Mouse (Mus musculus): ENCODE measurements at regions not wholly inside any gene's neighbourhood (a gene's known extent, or its start where the extent isn't known, plus 50 kb on each side); places are given as distances from the start of the nearest gene placed in this dataset.

DNA sequence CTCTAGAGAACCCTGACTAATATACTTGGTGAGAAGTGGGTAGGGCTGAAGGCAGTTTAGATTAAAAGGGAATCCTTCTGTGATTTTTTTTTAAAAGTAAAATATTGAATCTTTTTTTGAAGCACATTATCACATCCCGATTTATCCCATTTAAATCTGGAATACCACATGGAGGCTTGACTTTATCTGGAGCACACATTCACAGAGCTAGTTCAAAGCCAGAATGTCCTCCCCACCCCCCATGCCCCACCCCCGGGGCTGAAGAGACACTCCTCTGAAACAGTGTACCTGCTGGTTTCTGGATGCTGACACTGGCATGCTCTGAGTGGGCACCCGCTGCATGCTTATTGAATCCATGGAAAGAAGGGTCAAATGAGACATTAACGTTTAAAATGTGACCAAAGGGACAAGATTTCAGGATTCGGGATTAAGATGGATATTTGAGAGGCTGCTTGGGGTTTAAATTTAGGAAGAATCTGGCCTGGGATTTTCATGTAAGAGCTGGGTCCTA is 382.0 kb upstream of the Slc30a5 start:
- Histone ChIP-seq H3K27me3 (replicated peaks; ENCODE audit: control insufficient read depth, insufficient read depth, low read length) (no peaks in the 10 kb centered on the region), H3K36me3 (ENCODE audit: control insufficient read depth, insufficient read depth, low read length) (no peaks in the 10 kb centered on the region), H3K4me3 (ENCODE audit: insufficient read depth, low read depth, low read length) (no peak overlapping the region), H3K4me1 (ENCODE audit: control insufficient read depth, insufficient read depth, low read length) (peaks cover 12% of the 10 kb centered on the region), H3K27ac (ENCODE audit: insufficient read depth, low read depth, low read length) (peak overlapping the region; percentile 68)
- DNase-seq, result no peak
- WGBS, result 65% methylated on average over 5 of the region's 5 CpGs
- no peak for TF ChIP-seq POLR2A (IDR thresholded peaks at IDR 0.05; ENCODE audit: low read depth, low read length)
- TF ChIP-seq CTCF (conservative IDR thresholded peaks at IDR 0.05; ENCODE audit: insufficient read depth, insufficient read length, low read depth, low read length), result no peak

DNA sequence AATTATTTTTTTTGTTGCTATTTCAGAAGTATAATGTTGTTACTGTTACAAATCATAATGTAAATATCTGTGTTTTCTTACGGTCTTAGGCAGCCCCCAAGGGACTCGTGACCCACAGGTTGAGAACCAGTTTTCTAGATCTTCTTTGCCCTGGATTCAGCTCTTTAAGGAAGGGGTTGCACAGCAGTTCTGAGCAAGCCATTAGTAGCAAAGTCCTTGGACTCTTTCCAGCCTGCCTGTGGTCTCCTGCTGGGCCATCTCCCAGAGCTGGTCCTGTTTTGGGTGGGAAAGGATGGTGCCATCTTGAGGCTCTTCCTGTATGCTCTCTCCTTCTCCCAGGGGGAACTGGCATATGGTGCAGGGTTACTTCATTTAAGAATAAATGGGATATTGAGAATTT is 380.9 kb upstream of the Slc30a5 start:
- no peaks in the 10 kb centered on the region for H3K36me3 ChIP-seq (ENCODE audit: control insufficient read depth, insufficient read depth, low read length)
- H3K27me3 ChIP-seq (replicated peaks; ENCODE audit: control insufficient read depth, insufficient read depth, low read length), result no peaks in the 10 kb centered on the region
- no peak overlapping the region for H3K4me3 ChIP-seq (ENCODE audit: insufficient read depth, low read depth, low read length)
- TF ChIP-seq CTCF (conservative IDR thresholded peaks at IDR 0.05; ENCODE audit: insufficient read depth, insufficient read length, low read depth, low read length) (no peak), POLR2A (IDR thresholded peaks at IDR 0.05; ENCODE audit: low read depth, low read length) (no peak)
- 86% methylated on average over 2 of the region's 2 CpGs for WGBS
- peaks cover 12% of the 10 kb centered on the region for H3K4me1 ChIP-seq (ENCODE audit: control insufficient read depth, insufficient read depth, low read length)
- DNase-seq, result no peak
- H3K27ac ChIP-seq (ENCODE audit: insufficient read depth, low read depth, low read length), result no peak overlapping the region

DNA sequence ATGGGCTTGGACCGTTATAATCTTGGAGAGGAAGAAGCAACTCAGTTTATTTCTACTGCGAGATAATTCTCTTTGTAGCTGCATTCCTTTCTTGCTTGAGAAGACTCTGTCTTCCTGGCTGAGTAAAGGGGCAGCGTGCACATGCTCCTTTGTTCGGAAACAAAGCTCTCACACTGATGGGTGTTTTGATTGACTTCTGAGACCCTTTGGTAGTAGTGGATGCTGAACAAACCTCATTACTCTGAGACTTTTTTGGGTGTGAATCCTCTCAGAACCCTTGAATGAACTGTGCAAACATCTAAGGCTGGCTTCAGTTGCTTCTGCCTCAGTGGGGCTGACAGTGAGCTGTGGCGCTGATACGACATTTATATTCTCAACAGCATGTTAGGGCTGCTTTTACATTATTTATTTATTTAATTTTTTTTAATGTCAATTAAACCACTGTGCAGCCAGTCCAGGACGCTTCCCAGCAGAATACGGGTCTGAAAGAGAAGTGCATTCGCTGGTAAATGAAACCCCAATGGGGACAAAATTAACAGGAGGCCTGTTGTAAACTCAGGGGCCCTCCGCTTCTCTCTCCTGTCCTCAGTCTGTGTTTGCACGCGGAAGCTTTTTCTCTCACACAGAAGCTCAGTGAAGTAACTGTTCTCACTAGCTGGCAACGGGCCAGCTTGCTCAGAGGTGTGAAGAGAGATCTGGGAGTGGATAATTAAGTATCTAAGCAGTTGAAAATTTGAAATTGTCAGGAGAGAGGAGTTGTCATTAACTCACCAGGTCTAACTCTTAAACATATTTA is 380.1 kb upstream of the Slc30a5 start:
- Histone ChIP-seq H3K27me3 (replicated peaks; ENCODE audit: control insufficient read depth, insufficient read depth, low read length) (no peaks in the 10 kb centered on the region), H3K4me3 (ENCODE audit: insufficient read depth, low read depth, low read length) (no peak overlapping the region), H3K4me1 (ENCODE audit: control insufficient read depth, insufficient read depth, low read length) (peaks cover 12% of the 10 kb centered on the region), H3K36me3 (ENCODE audit: control insufficient read depth, insufficient read depth, low read length) (no peaks in the 10 kb centered on the region), H3K27ac (ENCODE audit: insufficient read depth, low read depth, low read length) (no peak overlapping the region)
- DNase-seq, result peak; percentile 32
- no peak for TF ChIP-seq POLR2A (IDR thresholded peaks at IDR 0.05; ENCODE audit: low read depth, low read length)
- TF ChIP-seq CTCF (conservative IDR thresholded peaks at IDR 0.05; ENCODE audit: insufficient read depth, insufficient read length, low read depth, low read length), result no peak
- 58% methylated on average over 13 of the region's 13 CpGs for WGBS

GRCm38 (mm10) chr13:101212341-101212895 is 379.2 kb upstream of the Slc30a5 start:
- Histone ChIP-seq H3K4me1 (ENCODE audit: control insufficient read depth, insufficient read depth, low read length) (peaks cover 12% of the 10 kb centered on the region), H3K36me3 (ENCODE audit: control insufficient read depth, insufficient read depth, low read length) (no peaks in the 10 kb centered on the region), H3K27me3 (replicated peaks; ENCODE audit: control insufficient read depth, insufficient read depth, low read length) (no peaks in the 10 kb centered on the region), H3K27ac (ENCODE audit: insufficient read depth, low read depth, low read length) (no peak overlapping the region), H3K4me3 (ENCODE audit: insufficient read depth, low read depth, low read length) (no peak overlapping the region)
- TF ChIP-seq CTCF (conservative IDR thresholded peaks at IDR 0.05; ENCODE audit: insufficient read depth, insufficient read length, low read depth, low read length), result no peak
- TF ChIP-seq POLR2A (IDR thresholded peaks at IDR 0.05; ENCODE audit: low read depth, low read length), result no peak
- 66% methylated on average over 5 of the region's 5 CpGs for WGBS
- DNase-seq, result no peak

- Histone ChIP-seq H3K4me3 (ENCODE audit: insufficient read depth, low read depth, low read length) (no peak overlapping the region), H3K4me1 (ENCODE audit: control insufficient read depth, insufficient read depth, low read length) (no peaks in the 10 kb centered on the region), H3K36me3 (ENCODE audit: control insufficient read depth, insufficient read depth, low read length) (no peaks in the 10 kb centered on the region), H3K27ac (ENCODE audit: insufficient read depth, low read depth, low read length) (no peak overlapping the region), H3K27me3 (replicated peaks; ENCODE audit: control insufficient read depth, insufficient read depth, low read length) (no peaks in the 10 kb centered on the region)
- TF ChIP-seq POLR2A (IDR thresholded peaks at IDR 0.05; ENCODE audit: low read depth, low read length) (no peak), CTCF (conservative IDR thresholded peaks at IDR 0.05; ENCODE audit: insufficient read depth, insufficient read length, low read depth, low read length) (no peak)
- 90% methylated on average over 9 of the region's 9 CpGs for WGBS
- no peak for DNase-seq
Observed at GRCm38 (mm10) chr13:101208788-101209187, 375.6 kb upstream of the Slc30a5 start.

DNA sequence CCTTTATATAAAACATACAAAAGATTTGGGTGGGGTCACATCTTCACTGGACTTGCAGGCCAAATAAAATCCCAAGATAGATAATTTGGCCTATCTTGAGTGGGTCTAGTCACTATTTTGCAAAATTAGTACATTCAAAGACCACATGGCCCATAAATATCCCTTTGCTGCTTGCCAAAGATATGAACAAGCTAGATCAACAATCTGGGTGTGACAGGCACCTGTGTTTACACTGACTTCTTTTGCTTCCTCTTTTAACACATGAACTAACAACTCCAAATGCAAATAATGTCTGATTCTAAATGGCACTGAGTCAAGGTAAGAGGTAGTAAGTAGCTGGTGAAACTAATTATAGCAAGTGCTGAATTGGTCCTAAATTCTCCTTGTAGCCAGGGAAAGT is 370.2 kb upstream of the Slc30a5 start:
- TF ChIP-seq POLR2A (IDR thresholded peaks at IDR 0.05; ENCODE audit: low read depth, low read length) (no peak), CTCF (conservative IDR thresholded peaks at IDR 0.05; ENCODE audit: insufficient read depth, insufficient read length, low read depth, low read length) (no peak)

GRCm38 (mm10) chr13:101202565-101203313 is 369.5 kb upstream of the Slc30a5 start:
- no peak for DNase-seq
- Histone ChIP-seq H3K36me3 (ENCODE audit: control insufficient read depth, insufficient read depth, low read length) (no peaks in the 10 kb centered on the region), H3K27ac (ENCODE audit: insufficient read depth, low read depth, low read length) (no peak overlapping the region), H3K4me1 (ENCODE audit: control insufficient read depth, insufficient read depth, low read length) (no peaks in the 10 kb centered on the region), H3K27me3 (replicated peaks; ENCODE audit: control insufficient read depth, insufficient read depth, low read length) (no peaks in the 10 kb centered on the region), H3K4me3 (ENCODE audit: insufficient read depth, low read depth, low read length) (no peak overlapping the region)
- WGBS, result 75% methylated on average over 4 of the region's 4 CpGs
- TF ChIP-seq POLR2A (IDR thresholded peaks at IDR 0.05; ENCODE audit: low read depth, low read length), result no peak
- TF ChIP-seq CTCF (conservative IDR thresholded peaks at IDR 0.05; ENCODE audit: insufficient read depth, insufficient read length, low read depth, low read length), result no peak

More for the DNA sequence above, 370.2 kb upstream of the Slc30a5 start:
- H3K36me3 ChIP-seq (ENCODE audit: control insufficient read depth, insufficient read depth, low read length), result no peaks in the 10 kb centered on the region
- no peaks in the 10 kb centered on the region for H3K4me1 ChIP-seq (ENCODE audit: control insufficient read depth, insufficient read depth, low read length)
- H3K4me3 ChIP-seq (ENCODE audit: insufficient read depth, low read depth, low read length), result no peak overlapping the region
- H3K27me3 ChIP-seq (replicated peaks; ENCODE audit: control insufficient read depth, insufficient read depth, low read length), result no peaks in the 10 kb centered on the region
- no peak for DNase-seq
- no peak overlapping the region for H3K27ac ChIP-seq (ENCODE audit: insufficient read depth, low read depth, low read length)
